8 mouse cellular contexts compared by ENCODE assay signal in the genomic region with DNA sequence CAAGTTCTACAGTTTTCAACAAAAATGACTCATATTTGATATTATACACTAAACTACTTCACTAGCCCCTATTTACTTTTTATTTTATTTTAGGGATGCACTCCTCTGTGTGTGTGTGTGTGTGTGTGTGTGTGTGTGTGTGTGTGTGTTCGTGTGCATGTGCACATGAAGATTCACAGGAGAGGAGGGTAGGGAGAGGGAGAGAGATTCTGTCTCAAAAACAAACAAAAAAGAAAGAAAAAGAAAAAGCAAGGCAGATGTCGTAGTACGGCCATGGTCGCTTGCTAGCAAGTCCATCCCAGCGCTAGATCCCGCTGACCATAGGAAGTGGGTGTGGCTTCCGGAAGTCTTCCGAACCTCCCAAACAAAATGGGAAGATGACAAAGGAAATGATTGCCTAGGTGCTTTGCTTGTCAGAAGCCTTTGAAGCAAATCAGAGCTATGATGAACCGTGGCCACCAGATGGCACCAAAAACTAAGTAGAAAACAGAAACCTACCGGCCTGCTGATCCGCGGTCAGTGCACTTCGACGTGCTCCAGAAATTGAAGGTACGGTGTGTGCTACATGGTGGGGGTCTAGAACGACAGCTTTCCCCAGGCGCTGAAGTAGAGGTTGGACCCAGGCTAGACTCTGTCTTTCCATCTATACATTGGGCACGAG. TPM values are rescaled to one million over a fixed set of nuclear protein-coding genes. Genes with fewer than 3 reads are reported as not detected.
DNase-seq lines count a peak whose midpoint lies in the region; ATAC-seq and TF ChIP-seq lines count a peak whose summit lies in the region.

No protein-coding gene starts in this region.

- H3K27me3 ChIP-seq in forebrain, embryonic 13.5 days = peaks cover 3% of the 10 kb centered on the region; the same call in 1 of the 2 replicates
- no peaks in the 10 kb centered on the region for H3K27me3 ChIP-seq in liver, embryonic 16.5 days (ENCODE audit: control insufficient read depth, insufficient read depth, low read depth, low read length)
- H3K27me3 ChIP-seq in neural tube, embryonic 12.5 days (replicated peaks) = 0 out of 2 replicates have a peak, but pooled peaks cover 3% of the 10 kb centered on the region
- no peaks in the 10 kb centered on the region for H3K27me3 ChIP-seq in stomach, postnatal 0 days (ENCODE audit: control insufficient read depth, insufficient read depth, low read length)

- TF ChIP-seq CTCF in stomach, postnatal 0 days (IDR thresholded peaks at IDR 0.05; ENCODE audit: low read depth) = peak; percentile 92

- TF ChIP-seq EP300 in stomach, postnatal 0 days (optimal IDR thresholded peaks at IDR 0.05) = no peak

- ATAC-seq in cerebellum, adult (ENCODE audit: insufficient number of reproducible peaks, low FRiP score, low TSS enrichment) = peak; percentile 52; the same call in 1 of the 2 replicates
- ATAC-seq in forebrain, embryonic 13.5 days = peak; percentile 70
- ATAC-seq in liver, embryonic 16.5 days (ENCODE audit: low read depth) = no peak
- ATAC-seq in neural tube, embryonic 12.5 days (ENCODE audit: low FRiP score, low read depth) = peak; percentile 72
- ATAC-seq in stomach, postnatal 0 days (ENCODE audit: low FRiP score, low TSS enrichment) = peak; percentile 50

- H3K9me3 ChIP-seq in forebrain, embryonic 13.5 days (replicated peaks) = no peaks in the 10 kb centered on the region
- no peaks in the 10 kb centered on the region for H3K9me3 ChIP-seq in liver, embryonic 16.5 days (replicated peaks; ENCODE audit: control insufficient read depth, low read length)
- H3K9me3 ChIP-seq in neural tube, embryonic 12.5 days = no peaks in the 10 kb centered on the region
- H3K9me3 ChIP-seq in stomach, postnatal 0 days (ENCODE audit: control insufficient read depth, low read length) = no peaks in the 10 kb centered on the region

- H3K4me1 ChIP-seq in forebrain, embryonic 13.5 days = no peaks in the 10 kb centered on the region
- peaks cover 7% of the 10 kb centered on the region for H3K4me1 ChIP-seq in liver, embryonic 16.5 days (ENCODE audit: control insufficient read depth, low read depth, low read length)
- no peaks in the 10 kb centered on the region for H3K4me1 ChIP-seq in neural tube, embryonic 12.5 days
- no peaks in the 10 kb centered on the region for H3K4me1 ChIP-seq in stomach, postnatal 0 days (replicated peaks; ENCODE audit: control insufficient read depth, insufficient read depth)

- peak; percentile 92 for DNase-seq in ES-CJ7 (ENCODE audit: low read depth, low spot score)
- peak; percentile 87 to 92 for DNase-seq in heart, postnatal 10 days
- peak; percentile 87 to 89 for DNase-seq in kidney, postnatal 4 days
- DNase-seq in stomach, postnatal 0 days (ENCODE audit: low spot score) = peak; percentile 83

- H3K36me3 ChIP-seq in forebrain, embryonic 13.5 days (ENCODE audit: poor library complexity, severe bottlenecking) = no peaks in the 10 kb centered on the region
- no peaks in the 10 kb centered on the region for H3K36me3 ChIP-seq in liver, embryonic 16.5 days (ENCODE audit: control insufficient read depth, insufficient read depth)
- no peaks in the 10 kb centered on the region for H3K36me3 ChIP-seq in neural tube, embryonic 12.5 days
- no peaks in the 10 kb centered on the region for H3K36me3 ChIP-seq in stomach, postnatal 0 days (ENCODE audit: control insufficient read depth, insufficient read depth, low read length)

- H3K9ac ChIP-seq in forebrain, embryonic 13.5 days = peak overlapping the region; percentile 22; the same call in 1 of the 2 replicates
- H3K9ac ChIP-seq in liver, embryonic 16.5 days (ENCODE audit: low read depth, low read length) = no peak overlapping the region
- H3K9ac ChIP-seq in neural tube, embryonic 12.5 days = 0 out of 2 replicates have a peak overlapping the region, but pooled peaks have one; percentile 33
- H3K9ac ChIP-seq in stomach, postnatal 0 days (ENCODE audit: low read length) = no peak overlapping the region

- H3K27ac ChIP-seq in forebrain, embryonic 13.5 days = no peak overlapping the region
- H3K27ac ChIP-seq in liver, embryonic 16.5 days (ENCODE audit: low read length) = no peak overlapping the region
- no peak overlapping the region for H3K27ac ChIP-seq in neural tube, embryonic 12.5 days
- no peak overlapping the region for H3K27ac ChIP-seq in stomach, postnatal 0 days (replicated peaks)

- H3K4me3 ChIP-seq in forebrain, embryonic 13.5 days = peak overlapping the region; percentile 21; the same call in 1 of the 2 replicates
- H3K4me3 ChIP-seq in liver, embryonic 16.5 days (ENCODE audit: low read depth, low read length) = peak overlapping the region; percentile 24; the same call in 1 of the 2 replicates
- no peak overlapping the region for H3K4me3 ChIP-seq in neural tube, embryonic 12.5 days
- H3K4me3 ChIP-seq in stomach, postnatal 0 days (ENCODE audit: low read depth, low read length) = peak overlapping the region; percentile 19

- intact Hi-C loops in heart, postnatal 10 days (cut with DNase I) = loop anchor here (1.0 kb wide), 1 partner anchor 154 kb away; no protein-coding TSS in a partner anchor

- peak overlapping the region; percentile 49 for H3K4me2 ChIP-seq in forebrain, embryonic 13.5 days
- H3K4me2 ChIP-seq in liver, embryonic 16.5 days (ENCODE audit: low read depth, low read length) = peak overlapping the region; percentile 47
- peak overlapping the region; percentile 49 for H3K4me2 ChIP-seq in neural tube, embryonic 12.5 days (replicated peaks)
- H3K4me2 ChIP-seq in stomach, postnatal 0 days (replicated peaks; ENCODE audit: low read depth) = peak overlapping the region; percentile 38

- 5% methylated on average over 18 of the region's 18 CpGs for WGBS in forebrain, embryonic 13.5 days
- 3% methylated on average over 18 of the region's 18 CpGs for WGBS in liver, embryonic 16.5 days (ENCODE audit: insufficient replicate concordance)
- whole genome bisulfite sequencing in neural tube, embryonic 12.5 days = 3% methylated on average over 18 of the region's 18 CpGs
- WGBS in stomach, postnatal 0 days = 2% methylated on average over 18 of the region's 18 CpGs

RNA-seq across cellular contexts. Expression of a gene that starts 20.1 kb away (rescaled TPM):
- 0.14 TPM in 1 of 2 replicates, not detected in the other for polyA plus RNA-seq in forebrain, embryonic 13.5 days (2015; fragmentation: Nextera tagmentation; extraction: Ambion mirVana)
- total RNA-seq in heart, postnatal 10 days (2021) = under 1 TPM in 1 of 2 experiments, not detected in 1; 0.07 TPM
- 1.6 TPM in 2 replicates for polyA plus RNA-seq in liver, embryonic 16.5 days (2015; fragmentation: Nextera tagmentation; extraction: Ambion mirVana)
- polyA plus RNA-seq in neural tube, embryonic 12.5 days (2016; fragmentation: Nextera tagmentation; extraction: Ambion mirVana) = 0.22 TPM in 1 of 2 replicates, not detected in the other
- polyA plus RNA-seq in stomach, postnatal 0 days (2015; fragmentation: Nextera tagmentation; extraction: Ambion mirVana) = 0.75 and 1.0 TPM in 2 replicates

RNA-seq across cellular contexts. Expression of a gene that starts 36.6 kb away (rescaled TPM):
- 100 and 104 TPM in 2 replicates for polyA plus RNA-seq in forebrain, embryonic 13.5 days (2015; fragmentation: Nextera tagmentation; extraction: Ambion mirVana)
- 10 to 100 TPM; 63.8 to 71.0 TPM for total RNA-seq in heart, postnatal 10 days (2021)
- 20.9 and 21.8 TPM in 2 replicates for polyA plus RNA-seq in liver, embryonic 16.5 days (2015; fragmentation: Nextera tagmentation; extraction: Ambion mirVana)
- 114 and 119 TPM in 2 replicates for polyA plus RNA-seq in neural tube, embryonic 12.5 days (2016; fragmentation: Nextera tagmentation; extraction: Ambion mirVana)
- 43.6 and 43.7 TPM in 2 replicates for polyA plus RNA-seq in stomach, postnatal 0 days (2015; fragmentation: Nextera tagmentation; extraction: Ambion mirVana)

Comparison
In these comparisons a context has a peak if more than half of its experiments do, and no peak if none do; other contexts are left out.
1. H3K9ac ChIP-seq: peak in forebrain, embryonic 13.5 days (single experiment) and neural tube, embryonic 12.5 days (single experiment); none in liver, embryonic 16.5 days (single experiment) and stomach, postnatal 0 days (single experiment).
2. Peak in every context shown above with its lines, with median percentiles within 50 percentile points of each other: DNase-seq and H3K4me2 ChIP-seq.